Mouse (Mus musculus) CH12.LX (cell line): ENCODE results near the gene Gm49368. TPM values are rescaled to one million over a fixed set of nuclear protein-coding genes. Genes with fewer than 3 reads are reported as not detected.
A peak's percentile ranks its signal among the peaks of the same experiment; 100 is the strongest.

ENCODE experiments used
- DNase-seq: peaks from one replicate; pipeline ENCODE4 v3.0.0-alpha.2; 2013; ENCODE audit errors: extremely low read depth
- H3K27ac ChIP-seq: 2 replicates; pipeline ENCODE4 v1.5.1; 2012; ENCODE audit warnings: low read depth, mild to moderate bottlenecking, control low read depth, moderate library complexity; ENCODE audit not compliant: insufficient read depth
- H3K27me3 ChIP-seq: replicated peaks from 2 replicates; pipeline ENCODE3; 2012; ENCODE audit warnings: inconsistent platforms
- H3K36me3 ChIP-seq, 2 experiments: replicated peaks in 1 of 2; 2 replicates each; pipeline versions ENCODE3 to v1.6.1; 2012; ENCODE audit warnings: inconsistent platforms in 1 of 2, low read length in 1 of 2, mild to moderate bottlenecking in 1 of 2, mixed read lengths in 1 of 2, moderate library complexity in 1 of 2; ENCODE audit not compliant: control insufficient read depth in 1 of 2, insufficient read depth in 1 of 2
- H3K4me1 ChIP-seq, 2 experiments: 2 replicates each; pipeline ENCODE4 v1.6.1; 2012; ENCODE audit warnings: inconsistent platforms in 1 of 2, moderate library complexity in 1 of 2; ENCODE audit not compliant: insufficient read depth in 2 of 2, control insufficient read depth in 1 of 2
- H3K4me2 ChIP-seq: 2 replicates; pipeline ENCODE4 v1.6.1; 2012; ENCODE audit warnings: low read depth, mild to moderate bottlenecking, control low read depth; ENCODE audit not compliant: poor library complexity, insufficient read depth, severe bottlenecking
- H3K4me3 ChIP-seq, 3 experiments: fragments of 150-350 bp in 1 of 3; sonication (generic) in 1 of 3; replicated peaks in 1 of 3; 2 replicates each; pipeline versions ENCODE3 to v1.5.1; 2011 to 2012; ENCODE audit warnings: low read depth in 2 of 3, low read length in 2 of 3, mild to moderate bottlenecking in 2 of 3, moderate library complexity in 2 of 3, control low read depth in 1 of 3, improper control_type of control experiment in 1 of 3, inconsistent platforms in 1 of 3, mixed read lengths in 1 of 3; ENCODE audit not compliant: poor library complexity in 1 of 3
- H3K79me2 ChIP-seq: replicated peaks from 2 replicates; pipeline ENCODE4 v1.6.1; 2012; ENCODE audit warnings: mild to moderate bottlenecking, moderate library complexity; ENCODE audit not compliant: control insufficient read depth, poor library complexity, insufficient read depth, severe bottlenecking; ENCODE audit errors: extremely low read depth
- H3K9ac ChIP-seq: 2 replicates; pipeline ENCODE4 v1.6.1; 2012; ENCODE audit warnings: low read depth, mild to moderate bottlenecking, control low read depth, moderate library complexity; ENCODE audit not compliant: insufficient read depth
- H3K9me3 ChIP-seq: replicated peaks from 2 replicates; pipeline ENCODE3; 2012; ENCODE audit warnings: low read length, inconsistent platforms, mixed read lengths
- CHD1 ChIP-seq: IDR thresholded peaks from 2 replicates; pipeline ENCODE4 v1.6.1; 2012; ENCODE audit warnings: low read depth, low read length, improper control_type of control experiment, inconsistent platforms
- CHD2 ChIP-seq: IDR thresholded peaks from 2 replicates; pipeline ENCODE4 v1.6.1; 2011; ENCODE audit warnings: low read length, improper control_type of control experiment
- E2F4 ChIP-seq: IDR thresholded peaks from 2 replicates; pipeline ENCODE4 v1.6.1; 2011; ENCODE audit warnings: low read depth, low read length, improper control_type of control experiment; ENCODE audit not compliant: insufficient replicate concordance
- ELF1 ChIP-seq: IDR thresholded peaks from 2 replicates; pipeline ENCODE4 v1.6.1; 2014; ENCODE audit warnings: low read depth, mild to moderate bottlenecking, inconsistent platforms, low read length, improper control_type of control experiment
- EP300 ChIP-seq: IDR thresholded peaks from 2 replicates; pipeline ENCODE4 v1.6.1; 2011; ENCODE audit warnings: low read length, improper control_type of control experiment
- GABPA ChIP-seq: IDR thresholded peaks from 2 replicates; pipeline ENCODE4 v1.6.1; 2012; ENCODE audit warnings: low read depth, low read length, improper control_type of control experiment, inconsistent platforms; ENCODE audit not compliant: insufficient replicate concordance
- HCFC1 ChIP-seq: IDR thresholded peaks from 2 replicates; pipeline ENCODE4 v1.6.1; 2012; ENCODE audit warnings: low read depth, mild to moderate bottlenecking, inconsistent platforms, low read length, improper control_type of control experiment
- IRF4 ChIP-seq: IDR thresholded peaks from 2 replicates; pipeline ENCODE4 v1.6.1; 2014; ENCODE audit warnings: low read depth, mild to moderate bottlenecking, inconsistent platforms, low read length, improper control_type of control experiment
- JUND ChIP-seq: conservative IDR thresholded peaks from 2 replicates; pipeline ENCODE4 v1.6.1; 2011; ENCODE audit warnings: low read depth, low read length, improper control_type of control experiment
- KAT2A ChIP-seq: IDR thresholded peaks from 2 replicates; pipeline ENCODE4 v1.6.1; 2012; ENCODE audit warnings: low read length, improper control_type of control experiment, inconsistent platforms; ENCODE audit not compliant: insufficient replicate concordance
- MAFK ChIP-seq: IDR thresholded peaks from 2 replicates; pipeline ENCODE4 v1.6.1; 2011; ENCODE audit warnings: low read length, improper control_type of control experiment; ENCODE audit not compliant: insufficient replicate concordance
- MAX ChIP-seq: IDR thresholded peaks from 2 replicates; pipeline ENCODE4 v1.6.1; 2011; ENCODE audit warnings: low read length, improper control_type of control experiment
- MEF2A ChIP-seq: IDR thresholded peaks from 2 replicates; pipeline ENCODE4 v1.6.1; 2014; ENCODE audit warnings: low read depth, mild to moderate bottlenecking, inconsistent platforms, low read length, improper control_type of control experiment, borderline replicate concordance
- MYC ChIP-seq: IDR thresholded peaks from 2 replicates; pipeline ENCODE4 v1.6.1; 2011; ENCODE audit warnings: low read depth, mild to moderate bottlenecking, improper control_type of control experiment, low read length
- NELFE ChIP-seq: IDR thresholded peaks from 2 replicates; pipeline ENCODE4 v1.6.1; 2011; ENCODE audit warnings: low read depth, low read length, improper control_type of control experiment
- POLR2A ChIP-seq: IDR thresholded peaks from 2 replicates; pipeline ENCODE4 v1.6.1; 2011; ENCODE audit warnings: low read depth, mild to moderate bottlenecking, improper control_type of control experiment, low read length
- RCOR1 ChIP-seq: conservative IDR thresholded peaks from 2 replicates; pipeline ENCODE4 v1.6.1; 2012; ENCODE audit warnings: low read depth, mild to moderate bottlenecking, inconsistent platforms, low read length, improper control_type of control experiment
- SIN3A ChIP-seq: IDR thresholded peaks from 2 replicates; pipeline ENCODE4 v1.6.1; 2012; ENCODE audit warnings: low read length, improper control_type of control experiment, inconsistent platforms
- SMC3 ChIP-seq: IDR thresholded peaks from 2 replicates; pipeline ENCODE4 v1.6.1; 2011; ENCODE audit warnings: low read depth, low read length, improper control_type of control experiment
- USF2 ChIP-seq: conservative IDR thresholded peaks from 2 replicates; pipeline ENCODE4 v1.6.1; 2011; ENCODE audit warnings: low read depth, low read length, improper control_type of control experiment
- ZC3H11A ChIP-seq: IDR thresholded peaks from 2 replicates; pipeline ENCODE4 v1.6.1; 2012; ENCODE audit warnings: low read depth, mild to moderate bottlenecking, inconsistent platforms, low read length, improper control_type of control experiment
- ZNF384 ChIP-seq: IDR thresholded peaks from 2 replicates; pipeline ENCODE4 v1.6.1; 2012; ENCODE audit warnings: low read depth, low read length, improper control_type of control experiment, inconsistent platforms
- dilution Hi-C: fragments of 300-500 bp; cut with MboI; formaldehyde crosslinking; loops from 2 replicates; pipeline ENCODE4 v1.14.3; 2020; ENCODE audit warnings: low sequenced_read_pairs; ENCODE audit not compliant: extremely low pct_unique_long_range_greater_than_20kb, extremely low pct_ligation_motif_present
- in situ Hi-C: fragments of 300-500 bp; cut with MboI; formaldehyde crosslinking; loops from 3 replicates; pipeline ENCODE4 v1.14.3; 2019; ENCODE audit warnings: low sequenced_read_pairs, low pct_ligation_motif_present, low pct_unique_long_range_greater_than_20kb, mixed read lengths
- polyA plus RNA-seq: library from polyadenylated mRNA; unstranded; fragments of >175 nt; gene quantifications from 2 replicates; pipeline ENCODE4 v1.2.1, GENCODE M21; 2012; ENCODE audit warnings: low read depth; ENCODE audit not compliant: insufficient read length
- total RNA-seq, 2 experiments: library from RNA; depleted of rRNA; stranded (reverse); fragments of 300-350 nt in 1 of 2; fragments of >200 nt in 1 of 2; gene quantifications; 2 replicates each; pipeline ENCODE4 v1.2.3; 2012 to 2014

Gene Gm49368
- total and polyA plus RNA-seq, 3 experiments: not detected

GRCm38 (mm10) chr7:128031403-128031976, 31.0 kb upstream of the Gm49368 start:
- H3K79me2 ChIP-seq: no peaks in the 10 kb centered on the region
- H3K4me1 ChIP-seq: no peaks in the 10 kb centered on the region
- in situ Hi-C loops: no loop called here
- TF ChIP-seq HCFC1 (peak; percentile 90), MYC (0 out of 2 replicates have a peak, but pooled peaks have one; percentile 28), ELF1 (no peak), USF2 (no peak), E2F4 (no peak), KAT2A (peak; percentile 67; the same call in 1 of the 2 replicates), SMC3 (no peak), EP300 (no peak), ZNF384 (peak; percentile 68), MAX (no peak), CHD2 (peak; percentile 59)
- H3K9me3 ChIP-seq: no peaks in the 10 kb centered on the region
- dilution Hi-C loops: no loop called here
- DNase-seq: peak; percentile 38
- H3K4me3 ChIP-seq: no peak overlapping the region
- H3K9ac ChIP-seq: no peak overlapping the region
- H3K4me2 ChIP-seq: peak overlapping the region; percentile 56; the same call in 1 of the 2 replicates
- H3K27me3 ChIP-seq: peaks cover 2% of the 10 kb centered on the region
- H3K36me3 ChIP-seq: no peaks in the 10 kb centered on the region
- H3K27ac ChIP-seq: no peak overlapping the region

DNA sequence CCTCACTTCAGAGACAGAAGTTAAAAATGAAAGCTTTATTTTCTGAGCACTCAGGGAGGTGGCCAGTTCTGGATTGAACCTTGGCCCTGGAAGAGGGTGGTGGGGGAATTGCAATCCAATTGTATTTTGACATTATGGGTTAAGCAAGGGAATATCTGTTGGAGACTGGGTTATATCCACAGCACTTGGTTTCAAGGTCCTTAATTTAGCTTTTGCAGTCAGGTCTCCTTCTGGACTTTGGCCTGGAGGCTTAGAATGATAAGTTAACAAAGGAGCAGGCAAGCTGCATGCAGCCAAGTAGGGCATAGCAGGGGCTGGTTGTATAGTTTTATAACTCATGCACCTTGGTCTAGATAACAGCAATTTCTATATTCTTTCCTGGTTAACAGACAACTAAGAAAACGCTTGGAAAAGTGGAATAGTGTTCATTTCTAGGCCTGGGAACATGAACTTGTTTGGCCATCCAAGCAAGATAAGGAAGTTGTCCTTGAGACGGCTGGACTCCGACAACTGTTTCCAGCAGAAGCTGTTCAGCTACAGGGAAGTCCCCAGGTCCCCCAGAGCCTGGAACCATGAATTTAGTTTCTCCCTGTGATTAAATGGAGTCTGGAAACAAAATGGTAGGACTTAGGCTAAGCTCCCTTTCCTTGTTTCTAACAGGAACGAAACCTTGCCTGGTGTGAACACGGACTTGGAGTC, 30.0 kb upstream of the Gm49368 start:
- DNase-seq: no peak
- Histone ChIP-seq H3K4me1 (no peaks in the 10 kb centered on the region), H3K27me3 (peaks cover 2% of the 10 kb centered on the region), H3K4me2 (peak overlapping the region; percentile 56), H3K36me3 (no peaks in the 10 kb centered on the region), H3K4me3 (no peak overlapping the region), H3K9me3 (no peaks in the 10 kb centered on the region), H3K79me2 (no peaks in the 10 kb centered on the region), H3K27ac (no peak overlapping the region), H3K9ac (no peak overlapping the region)
- TF ChIP-seq NELFE: no peak
- in situ Hi-C loops (no loop called here), dilution Hi-C loops (no loop called here)

- dilution Hi-C loops: no loop called here
- in situ Hi-C loops: no loop called here
- Histone ChIP-seq H3K4me1 (no peaks in the 10 kb centered on the region), H3K9me3 (no peaks in the 10 kb centered on the region), H3K4me2 (no peak overlapping the region), H3K79me2 (no peaks in the 10 kb centered on the region), H3K27me3 (peaks cover 2% of the 10 kb centered on the region), H3K36me3 (no peaks in the 10 kb centered on the region), H3K27ac (no peak overlapping the region), H3K9ac (no peak overlapping the region), H3K4me3 (no peak overlapping the region)
- no peak for DNase-seq
- TF ChIP-seq MYC (no peak), POLR2A (no peak), SMC3 (no peak), MAFK (no peak), ZC3H11A (no peak), USF2 (no peak), HCFC1 (no peak), CHD1 (no peak), EP300 (no peak), GABPA (no peak), IRF4 (no peak), JUND (no peak), NELFE (no peak), SIN3A (no peak), RCOR1 (no peak), MEF2A (no peak)
Observed at GRCm38 (mm10) chr7:128032989-128033293, 29.5 kb upstream of the Gm49368 start.
